Mouse (Mus musculus) forebrain, postnatal 0 days (tissue): ENCODE results near the gene Casc3. TPM values are rescaled to one million over a fixed set of nuclear protein-coding genes. Genes with fewer than 3 reads are reported as not detected.
A peak's percentile ranks its signal among the peaks of the same experiment; 100 is the strongest.

Experiments used
- ATAC-seq: fragments of 200-750 bp; cut with Nextera tagmentation; 2 replicates; pipeline ENCODE4 v1.8.0; 2017; ENCODE audit warnings: mild to moderate bottlenecking, moderate library complexity
- DNase-seq: peaks from one replicate; pipeline ENCODE4 v3.0.0-alpha.2; 2015
- H3K27ac ChIP-seq: fragments of 300-500 bp; sonication (generic); 2 replicates; pipeline ENCODE4 v1.5.1; 2014; ENCODE audit warnings: low read depth, mild to moderate bottlenecking, antibody characterized with exemption, low read length, moderate library complexity, mixed read lengths
- H3K27me3 ChIP-seq: fragments of 300-500 bp; sonication (generic); 2 replicates; pipeline ENCODE4 v1.6.1; 2014; ENCODE audit warnings: mild to moderate bottlenecking, low read length, mixed read lengths; ENCODE audit not compliant: insufficient read depth
- H3K36me3 ChIP-seq: fragments of 300-500 bp; sonication (generic); 2 replicates; pipeline ENCODE4 v1.6.1; 2014; ENCODE audit warnings: mild to moderate bottlenecking, moderate library complexity; ENCODE audit not compliant: insufficient read depth
- H3K4me1 ChIP-seq: fragments of 300-500 bp; sonication (generic); 2 replicates; pipeline ENCODE4 v1.6.1; 2014; ENCODE audit warnings: antibody characterized with exemption; ENCODE audit not compliant: insufficient read depth
- H3K4me2 ChIP-seq: fragments of 300-500 bp; sonication (generic); 2 replicates; pipeline ENCODE4 v1.6.1; 2014; ENCODE audit warnings: low read depth, mild to moderate bottlenecking, moderate library complexity
- H3K4me3 ChIP-seq: fragments of 300-500 bp; sonication (generic); 2 replicates; pipeline ENCODE4 v1.5.1; 2014; ENCODE audit warnings: low read depth, low read length, mixed read lengths
- H3K9ac ChIP-seq: fragments of 300-500 bp; sonication (generic); 2 replicates; pipeline ENCODE4 v1.6.1; 2014; ENCODE audit warnings: mild to moderate bottlenecking
- H3K9me3 ChIP-seq: fragments of 300-500 bp; sonication (generic); 2 replicates; pipeline ENCODE4 v1.6.1; 2016; ENCODE audit warnings: low read length
- CTCF ChIP-seq: sonication (generic); IDR thresholded peaks from 2 replicates; pipeline ENCODE4 v1.5.1; 2016; ENCODE audit warnings: antibody characterized with exemption, control low read depth, low read depth
- WGBS: fragments of 180-500 bp; shearing (Covaris S2); extraction: QIAGEN DNeasy Blood & Tissue Kit; methylation state at CpG from one replicate; pipeline ENCODE4 v1.1.7; 2014; 5-methylcytosine and 5-hydroxymethylcytosine counted together
- polyA plus RNA-seq: library from polyadenylated mRNA; unstranded; fragments of >200 nt; fragmentation: Nextera tagmentation; extraction: Ambion mirVana; gene quantifications from 2 replicates; pipeline ENCODE4 v1.2.1, GENCODE M21; 2015
- total RNA-seq: library from RNA; depleted of rRNA; stranded (reverse); fragments of >200 nt; gene quantifications from 2 replicates; pipeline ENCODE4 v1.2.3, GENCODE M21; 2014; rRNA removed

The Casc3 gene
- total RNA-seq = 22.5 and 27.2 TPM in 2 replicates
- polyA plus RNA-seq = 29.5 and 37.4 TPM in 2 replicates

DNA sequence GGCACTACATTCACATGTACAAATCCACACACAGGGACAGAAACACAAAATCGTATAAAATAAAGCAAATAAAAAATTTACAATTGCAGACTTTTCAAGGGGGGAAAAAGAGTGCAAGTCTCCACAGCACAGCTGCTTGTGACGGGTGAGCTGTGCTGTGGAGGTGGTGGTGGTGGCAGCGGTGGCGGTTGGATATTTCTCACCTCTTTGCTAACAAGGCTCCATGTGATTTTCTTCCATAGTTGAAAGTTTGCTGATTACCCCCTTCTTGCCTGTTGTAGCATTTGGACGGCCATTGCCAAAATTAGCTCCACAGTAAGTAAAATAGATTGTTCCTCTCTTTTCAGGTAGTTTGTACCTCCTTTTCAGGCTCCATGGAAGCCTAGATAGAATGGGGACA is at the start of gene Casc3:
Casc3 (plus strand) TSS at position 301 of the 400 bp plus-strand sequence.
- Histone ChIP-seq H3K9ac (no peak within 1 kb of the TSS), H3K4me1 (no peaks in the 10 kb centered on the region), H3K9me3 (no peaks in the 10 kb centered on the region), H3K4me2 (no peak within 1 kb of the TSS), H3K36me3 (peaks cover 75% of the 10 kb centered on the region), H3K27ac (no peak within 1 kb of the TSS), H3K4me3 (no peak within 1 kb of the TSS), H3K27me3 (no peaks in the 10 kb centered on the region)
- WGBS = 94% methylated on average over 5 of the region's 5 CpGs
- no peak for ATAC-seq
- no peak for TF ChIP-seq CTCF
- DNase-seq = no peak

DNA sequence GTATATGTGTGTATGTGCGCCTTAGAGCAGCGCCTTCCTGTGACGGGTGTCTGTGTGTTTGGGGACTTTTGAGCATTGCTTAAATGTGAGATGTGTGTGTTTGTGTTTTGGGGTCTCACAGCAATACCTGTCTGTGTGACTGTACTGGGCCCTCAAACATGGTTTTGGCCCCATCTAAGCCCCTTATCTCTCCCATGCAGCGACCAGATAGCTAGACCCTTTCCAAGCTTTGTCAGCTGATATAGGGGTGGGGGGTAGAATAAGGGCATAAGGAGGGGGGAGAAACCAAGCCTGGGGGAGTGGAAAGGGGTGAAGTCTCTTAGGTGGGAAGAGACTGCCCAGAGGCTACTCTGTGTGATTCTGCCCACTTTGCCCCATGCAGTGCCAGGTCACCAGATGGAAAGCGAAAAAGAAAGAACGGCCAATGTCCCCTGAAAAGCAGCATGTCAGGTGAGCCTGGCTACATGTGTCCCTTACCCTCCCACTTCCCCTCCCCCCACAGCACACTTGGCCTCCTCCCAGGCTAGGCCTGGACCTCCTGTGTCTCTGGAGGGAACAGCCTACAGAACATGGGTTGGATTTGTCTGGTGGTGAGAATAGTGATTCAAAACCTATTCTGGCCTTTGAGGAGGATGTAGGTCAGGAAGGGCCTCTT is 48.9 kb upstream of the Casc3 start:
- 90% methylated on average over 6 of the region's 6 CpGs for WGBS
- H3K27me3 ChIP-seq = no peaks in the 10 kb centered on the region
- H3K4me1 ChIP-seq = peaks cover 5% of the 10 kb centered on the region; the same call in 1 of the 2 replicates
- no peak for TF ChIP-seq CTCF
- H3K4me2 ChIP-seq = no peak overlapping the region
- peaks cover 64% of the 10 kb centered on the region for H3K36me3 ChIP-seq
- H3K27ac ChIP-seq = no peak overlapping the region
- no peak overlapping the region for H3K4me3 ChIP-seq
- ATAC-seq (no peak), DNase-seq (no peak)
- H3K9me3 ChIP-seq = no peaks in the 10 kb centered on the region
- H3K9ac ChIP-seq = no peak overlapping the region

DNA sequence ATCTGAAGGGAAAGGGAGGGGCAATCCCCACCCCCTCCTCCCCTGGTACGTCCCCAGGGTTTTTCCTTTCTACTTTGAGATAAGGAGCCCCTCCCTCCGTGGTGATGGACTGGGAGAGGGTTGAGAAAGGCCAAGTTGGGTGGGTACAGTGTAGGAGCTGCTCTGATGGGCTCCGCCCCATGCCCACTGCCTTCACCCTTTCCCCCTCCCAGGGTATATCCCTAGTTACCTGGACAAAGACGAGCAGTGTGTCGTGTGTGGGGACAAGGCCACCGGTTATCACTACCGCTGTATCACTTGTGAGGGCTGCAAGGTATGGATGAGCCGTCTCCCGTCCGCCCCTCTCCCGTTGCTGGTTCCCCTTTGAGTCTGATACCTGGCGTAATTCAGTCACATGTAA is 48.0 kb upstream of the Casc3 start:
- no peaks in the 10 kb centered on the region for H3K27me3 ChIP-seq
- no peak overlapping the region for H3K4me3 ChIP-seq
- no peak for DNase-seq
- no peak overlapping the region for H3K4me2 ChIP-seq
- TF ChIP-seq CTCF = no peak
- no peak overlapping the region for H3K27ac ChIP-seq
- no peak overlapping the region for H3K9ac ChIP-seq
- ATAC-seq = no peak
- peaks cover 70% of the 10 kb centered on the region for H3K36me3 ChIP-seq
- 86% methylated on average over 12 of the region's 12 CpGs for WGBS
- H3K4me1 ChIP-seq = no peaks in the 10 kb centered on the region; the same call in 1 of the 2 replicates
- no peaks in the 10 kb centered on the region for H3K9me3 ChIP-seq

DNA sequence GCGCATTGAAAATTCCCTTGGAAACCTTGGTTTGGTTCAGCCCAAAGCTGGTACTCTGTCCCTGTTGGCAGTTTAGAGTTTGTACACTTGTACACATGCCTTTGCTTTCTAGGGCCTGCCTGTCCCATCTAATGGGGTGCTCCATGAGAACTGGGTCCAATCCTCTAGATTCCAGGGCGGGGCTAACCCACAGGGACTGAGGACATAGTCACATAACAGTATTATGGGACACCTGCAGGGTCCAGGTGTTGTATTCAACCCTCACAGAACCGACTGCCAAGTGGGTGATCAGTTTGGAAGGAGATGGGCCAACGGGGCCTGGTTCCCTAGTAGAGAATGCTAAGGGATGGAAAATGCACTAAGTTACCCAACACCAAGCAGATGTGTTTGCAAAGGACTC is 42.8 kb upstream of the Casc3 start:
- Histone ChIP-seq H3K27ac (no peak overlapping the region), H3K36me3 (peaks cover 82% of the 10 kb centered on the region), H3K4me1 (0 out of 2 replicates have a peak, but pooled peaks cover 5% of the 10 kb centered on the region), H3K4me3 (no peak overlapping the region), H3K9me3 (no peaks in the 10 kb centered on the region), H3K9ac (no peak overlapping the region), H3K4me2 (no peak overlapping the region), H3K27me3 (no peaks in the 10 kb centered on the region)
- DNase-seq (no peak), ATAC-seq (no peak)
- WGBS = 90% methylated on average over 4 of the region's 4 CpGs
- TF ChIP-seq CTCF = no peak

DNA sequence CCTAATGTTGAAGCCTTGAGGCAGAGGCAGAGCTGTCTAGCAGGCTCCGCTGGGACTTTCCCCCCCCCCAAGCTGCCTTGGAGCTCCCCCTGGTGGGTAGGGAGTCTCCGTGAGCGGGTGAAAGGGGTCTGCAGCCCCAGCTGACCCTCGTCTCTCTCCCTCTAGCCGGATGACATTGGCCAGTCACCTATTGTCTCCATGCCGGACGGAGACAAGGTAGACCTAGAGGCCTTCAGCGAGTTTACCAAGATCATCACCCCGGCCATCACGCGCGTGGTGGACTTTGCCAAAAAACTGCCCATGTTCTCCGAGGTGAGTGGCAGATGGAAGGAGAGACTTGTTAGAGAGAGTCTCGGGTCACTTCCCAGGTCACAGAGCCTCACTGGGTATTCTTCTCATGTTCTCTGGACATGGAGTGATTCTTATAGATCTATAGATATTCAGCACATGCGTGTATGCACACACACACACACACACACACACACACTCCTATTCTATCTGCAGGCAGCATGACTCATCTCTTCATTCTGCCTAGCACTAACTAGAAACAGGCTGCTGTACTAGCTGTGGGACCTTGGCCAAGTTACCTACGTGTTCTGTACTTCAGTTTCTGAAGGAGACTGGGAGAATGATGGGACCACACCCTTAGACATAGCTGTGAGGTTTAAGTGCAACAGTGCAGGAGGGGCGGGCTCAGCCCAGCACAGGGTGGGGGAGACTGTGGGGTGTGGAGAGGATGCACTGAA is 41.8 kb upstream of the Casc3 start:
- no peaks in the 10 kb centered on the region for H3K9me3 ChIP-seq
- peak; percentile 62 for TF ChIP-seq CTCF
- H3K36me3 ChIP-seq = peaks cover 72% of the 10 kb centered on the region
- no peaks in the 10 kb centered on the region for H3K27me3 ChIP-seq
- no peak overlapping the region for H3K4me3 ChIP-seq
- no peak overlapping the region for H3K27ac ChIP-seq
- WGBS = 57% methylated on average over 17 of the region's 17 CpGs
- H3K9ac ChIP-seq = no peak overlapping the region
- H3K4me1 ChIP-seq = 0 out of 2 replicates have a peak, but pooled peaks cover 5% of the 10 kb centered on the region
- no peak overlapping the region for H3K4me2 ChIP-seq
- ATAC-seq (no peak), DNase-seq (no peak)

DNA sequence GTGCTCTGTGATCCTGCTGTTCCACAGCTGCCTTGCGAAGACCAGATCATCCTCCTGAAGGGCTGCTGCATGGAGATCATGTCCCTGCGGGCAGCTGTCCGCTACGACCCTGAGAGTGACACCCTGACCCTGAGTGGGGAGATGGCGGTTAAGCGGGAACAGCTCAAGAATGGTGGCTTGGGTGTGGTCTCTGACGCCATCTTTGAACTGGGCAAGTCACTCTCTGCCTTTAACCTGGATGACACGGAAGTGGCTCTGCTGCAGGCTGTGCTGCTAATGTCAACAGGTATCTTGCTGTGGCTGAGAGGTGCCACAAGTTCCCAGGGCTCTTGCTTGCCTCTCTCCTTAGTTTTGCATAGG is 41.2 kb upstream of the Casc3 start:
- H3K4me1 ChIP-seq = 0 out of 2 replicates have a peak, but pooled peaks cover 5% of the 10 kb centered on the region
- H3K36me3 ChIP-seq = peaks cover 74% of the 10 kb centered on the region
- DNase-seq (no peak), ATAC-seq (no peak)
- H3K9ac ChIP-seq = no peak overlapping the region
- WGBS = 89% methylated on average over 8 of the region's 8 CpGs
- H3K9me3 ChIP-seq = no peaks in the 10 kb centered on the region
- H3K27ac ChIP-seq = no peak overlapping the region
- H3K27me3 ChIP-seq = no peaks in the 10 kb centered on the region
- H3K4me3 ChIP-seq = no peak overlapping the region
- no peak for TF ChIP-seq CTCF
- H3K4me2 ChIP-seq = no peak overlapping the region

DNA sequence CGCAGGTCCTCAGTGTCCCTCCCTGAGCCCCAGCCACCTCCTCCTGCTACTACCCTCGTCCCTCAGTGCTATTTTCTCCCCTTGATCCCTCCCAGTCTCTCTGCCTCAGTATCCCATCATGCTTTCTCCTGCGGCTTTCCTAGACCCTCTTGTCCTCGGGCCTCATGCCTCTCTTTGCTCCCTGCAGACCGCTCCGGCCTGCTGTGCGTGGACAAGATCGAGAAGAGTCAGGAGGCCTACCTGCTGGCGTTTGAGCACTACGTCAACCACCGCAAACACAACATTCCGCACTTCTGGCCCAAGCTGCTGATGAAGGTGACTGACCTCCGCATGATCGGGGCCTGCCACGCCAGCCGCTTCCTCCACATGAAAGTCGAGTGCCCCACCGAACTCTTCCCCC is 40.6 kb upstream of the Casc3 start:
- WGBS = 86% methylated on average over 18 of the region's 18 CpGs
- H3K36me3 ChIP-seq = peaks cover 75% of the 10 kb centered on the region
- H3K9me3 ChIP-seq = no peaks in the 10 kb centered on the region
- 0 out of 2 replicates have a peak, but pooled peaks cover 5% of the 10 kb centered on the region for H3K4me1 ChIP-seq
- H3K4me3 ChIP-seq = no peak overlapping the region
- no peaks in the 10 kb centered on the region for H3K27me3 ChIP-seq
- H3K9ac ChIP-seq = no peak overlapping the region
- ATAC-seq = no peak
- no peak overlapping the region for H3K4me2 ChIP-seq
- DNase-seq = no peak
- H3K27ac ChIP-seq = no peak overlapping the region
- TF ChIP-seq CTCF = no peak
